Mouse (Mus musculus): ENCODE data around the gene Arhgef1.
"Not testable (repeated sequence)": the region's sequence is repeated elsewhere in the genome, so short reads cannot be mapped to it uniquely, and the experiment has no call there.

Arhgef1 gene

GRCm38 (mm10) chr7:24890281-24891216 lies 12.2 kb upstream of the Arhgef1 start:
- DNase-seq: peak; percentile 81 to 84

- DNase-seq: no peak
Measured at GRCm38 (mm10) chr7:24891241-24892124, 11.2 kb upstream of the Arhgef1 start.

- no peak for DNase-seq
Measured at GRCm38 (mm10) chr7:24892125-24892583, 10.6 kb upstream of the Arhgef1 start.

GRCm38 (mm10) chr7:24895749-24896148 lies 7.0 kb upstream of the Arhgef1 start:
- not testable (repeated sequence) for DNase-seq

- DNase-seq: no peak
Measured at GRCm38 (mm10) chr7:24896269-24896668, 6.4 kb upstream of the Arhgef1 start.

- DNase-seq: no peak
Measured at GRCm38 (mm10) chr7:24897224-24897623, 5.5 kb upstream of the Arhgef1 start, which contains the start of gene Cd79a. Gene Cd79a, plus strand, starts transcription at chr7:24897381.

- DNase-seq: no peak
Measured at GRCm38 (mm10) chr7:24897959-24898358, 4.8 kb upstream of the Arhgef1 start.

- no peak for DNase-seq
Measured at GRCm38 (mm10) chr7:24901114-24901513, 1.6 kb upstream of the Arhgef1 start.

- peak in 1 of 2 experiments; percentile 29 for DNase-seq
Measured at GRCm38 (mm10) chr7:24901842-24902241, 870 bp upstream of the Arhgef1 start.

GRCm38 (mm10) chr7:24902264-24902629 lies 465 bp upstream of the Arhgef1 start:
- DNase-seq: no peak

GRCm38 (mm10) chr7:24903444-24903825 lies 723 bp downstream of the Arhgef1 start:
- DNase-seq: peak in 1 of 2 experiments; percentile 19

- DNase-seq: peak; percentile 97 to 98
Measured at GRCm38 (mm10) chr7:24904070-24904483, 1.4 kb downstream of the Arhgef1 start.

- DNase-seq: peak; percentile 80 to 83
Measured at GRCm38 (mm10) chr7:24904936-24905335, 2.2 kb downstream of the Arhgef1 start.

- DNase-seq: no peak
Measured at GRCm38 (mm10) chr7:24906551-24906950, 3.8 kb downstream of the Arhgef1 start.

- DNase-seq: peak in 1 of 2 experiments; percentile 24
Measured at GRCm38 (mm10) chr7:24907211-24907748, 4.6 kb downstream of the Arhgef1 start.

- peak in 1 of 2 experiments; percentile 41 for DNase-seq
Measured at GRCm38 (mm10) chr7:24912480-24912879, 9.8 kb downstream of the Arhgef1 start.

- DNase-seq: peak in 1 of 2 experiments; percentile 6
Measured at GRCm38 (mm10) chr7:24918763-24919323, 16.1 kb downstream of the Arhgef1 start.

GRCm38 (mm10) chr7:24919728-24920127 lies 17.0 kb downstream of the Arhgef1 start:
- peak; percentile 52 to 67 for DNase-seq

- DNase-seq: no peak
Measured at GRCm38 (mm10) chr7:24930475-24930874, 27.8 kb downstream of the Arhgef1 start.

- DNase-seq: no peak
Measured at GRCm38 (mm10) chr7:24931651-24932050, 28.9 kb downstream of the Arhgef1 start.

- no peak for DNase-seq
Measured at GRCm38 (mm10) chr7:24943641-24944040, 40.9 kb downstream of the Arhgef1 start.

- DNase-seq: no peak
Measured at GRCm38 (mm10) chr7:24944257-24944950, 41.7 kb downstream of the Arhgef1 start, which contains the start of gene Gm4881. Gene Gm4881, minus strand, starts transcription at chr7:24944494.

All from cerebellum, postnatal 14 days (tissue).